Mouse (Mus musculus) stomach, postnatal 0 days (tissue): ENCODE results near the gene Tspan13.

Source experiments
- CTCF ChIP-seq: IDR thresholded peaks from 2 replicates; pipeline ENCODE4 v1.5.1; 2016; ENCODE audit warnings: antibody characterized with exemption, low read depth, mild to moderate bottlenecking, moderate library complexity
- EP300 ChIP-seq: optimal IDR thresholded peaks from 2 replicates; pipeline ENCODE3; 2016; ENCODE audit warnings: antibody characterized with exemption

- no peak for TF ChIP-seq CTCF
- no peak for TF ChIP-seq EP300
Observed at GRCm38 (mm10) chr12:35983472-35983871, 58.8 kb downstream of the Tspan13 start.
